22 mouse cellular contexts compared by ENCODE assay signal in the genomic region with DNA sequence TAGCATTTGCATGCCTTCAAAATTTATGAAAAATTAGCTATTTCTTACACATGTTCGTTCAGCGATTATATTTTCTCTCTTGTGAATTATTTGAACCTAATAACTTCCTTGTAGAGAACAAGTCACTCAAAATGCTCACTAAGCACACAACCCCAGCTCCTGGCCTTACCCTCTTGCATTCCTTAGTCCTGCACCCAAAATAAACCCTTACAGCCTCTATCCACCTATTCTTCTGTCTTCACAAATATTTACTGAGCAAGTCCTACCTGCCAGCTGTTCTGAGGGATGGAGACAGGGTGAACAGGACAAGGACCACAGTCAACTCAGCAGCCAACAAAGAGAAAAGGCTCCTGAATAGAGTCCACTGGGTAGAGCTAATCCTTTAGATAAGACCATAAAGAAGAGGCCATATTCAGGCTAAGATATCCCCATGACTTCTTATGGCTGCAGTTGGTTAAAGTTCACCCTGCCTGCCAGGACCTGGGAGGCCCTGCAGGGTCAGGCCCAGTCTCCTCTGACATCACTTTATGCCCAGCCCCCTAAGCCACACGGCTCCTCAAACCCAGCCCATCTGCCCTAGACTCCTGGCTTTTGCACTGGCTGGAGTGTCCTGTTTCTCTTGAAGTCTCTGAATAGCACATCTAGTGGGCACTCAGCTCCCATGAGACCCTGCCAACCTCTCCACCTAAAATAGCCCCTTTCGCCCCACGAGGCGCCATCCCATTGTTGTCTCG. TPM values are rescaled to one million over a fixed set of nuclear protein-coding genes. Genes with fewer than 3 reads are reported as not detected.
A peak's percentile ranks its signal among the peaks of the same experiment; 100 is the strongest.
DNase-seq lines count a peak whose midpoint lies in the region; ATAC-seq and TF ChIP-seq lines count a peak whose summit lies in the region.
"Had no signal": no experiment of that assay in that cellular context is flagged by ENCODE, and none has a peak within 500 bp of the region (broad histone marks: within the 10 kb centered on the region; RNA-seq: fewer than 3 reads in every experiment).

No protein-coding gene starts in this region.

- TF ChIP-seq EP300 in liver, embryonic 14.5 days (IDR thresholded peaks at IDR 0.05; ENCODE audit: low read depth) = no peak

- DNase-seq in lung, embryonic 14.5 days = peak; percentile 21
- DNase-seq in lung, postnatal 36 days = no peak
- DNase-seq in liver, embryonic 14.5 days (ENCODE audit: low read depth in 3 of 3, low spot score in 3 of 3) = no peak
- DNase-seq in urinary bladder, adult 18-20 months (ENCODE audit: low spot score in 2 of 2) = no peak
- no peak for DNase-seq in left cerebral cortex, postnatal 25 days (ENCODE audit: low spot score in 2 of 2)
- no peak for DNase-seq in forebrain, embryonic 11.5 days (ENCODE audit: low spot score)
- DNase-seq: adrenal gland, adult 8-10 months; cerebellum, adult 9-10 months; embryo, embryonic 11 days; heart, adult 11 months; heart, postnatal 14 days; thymus, postnatal 14 days had no signal

- H3K9me3 ChIP-seq in lung, embryonic 14.5 days (ENCODE audit: low read depth, low read length) = no peaks in the 10 kb centered on the region
- no peaks in the 10 kb centered on the region for H3K9me3 ChIP-seq in liver, embryonic 14.5 days (ENCODE audit: control insufficient read depth, low read length)
- no peaks in the 10 kb centered on the region for H3K9me3 ChIP-seq in stomach, embryonic 16.5 days (replicated peaks; ENCODE audit: control insufficient read depth, low read length)
- H3K9me3 ChIP-seq in forebrain, embryonic 11.5 days (ENCODE audit: control insufficient read depth, low read length) = no peaks in the 10 kb centered on the region
- H3K9me3 ChIP-seq: limb, embryonic 12.5 days; neural tube, embryonic 12.5 days had no signal

- no peak for TF ChIP-seq CTCF in lung, embryonic 14.5 days (IDR thresholded peaks at IDR 0.05; ENCODE audit: low read depth)
- TF ChIP-seq CTCF in liver, embryonic 14.5 days (IDR thresholded peaks at IDR 0.05; ENCODE audit: low read depth) = no peak

- no peak for ATAC-seq in lung, embryonic 14.5 days (ENCODE audit: insufficient read depth)
- ATAC-seq in granulocyte monocyte progenitor cell, adult 5-6 weeks (replicated peaks; ENCODE audit: poor library complexity, severe bottlenecking) = peak; percentile 50
- peak; percentile 48; the same call in 1 of the 2 replicates for ATAC-seq in liver, embryonic 14.5 days (ENCODE audit: insufficient read depth)
- peak; percentile 86 for ATAC-seq in stomach, embryonic 16.5 days (ENCODE audit: insufficient read depth, low FRiP score)
- no peak for ATAC-seq in forebrain, embryonic 11.5 days (replicated peaks; ENCODE audit: low FRiP score)
- ATAC-seq: forebrain, embryonic 14.5 days; hindbrain, embryonic 16.5 days; midbrain, embryonic 16.5 days had no signal

- no peak overlapping the region for H3K27ac ChIP-seq in lung, embryonic 14.5 days (ENCODE audit: low read depth)
- no peak overlapping the region for H3K27ac ChIP-seq in liver, embryonic 14.5 days
- peak overlapping the region; percentile 77 for H3K27ac ChIP-seq in stomach, embryonic 16.5 days (ENCODE audit: low read length)
- H3K27ac ChIP-seq in forebrain, embryonic 11.5 days (ENCODE audit: low read depth, low read length) = no peak overlapping the region
- H3K27ac ChIP-seq: layer of hippocampus, adult 2 months; limb, embryonic 12.5 days; macrophage; neural tube, embryonic 12.5 days had no signal

- no peak overlapping the region for H3K4me3 ChIP-seq in lung, embryonic 14.5 days (ENCODE audit: low read depth, low read length)
- H3K4me3 ChIP-seq in liver, embryonic 14.5 days (ENCODE audit: insufficient read depth in 1 of 2, low read depth in 2 of 2, low read length in 2 of 2) = no peak overlapping the region
- no peak overlapping the region for H3K4me3 ChIP-seq in stomach, embryonic 16.5 days (replicated peaks; ENCODE audit: low read length)
- no peak overlapping the region for H3K4me3 ChIP-seq in forebrain, embryonic 11.5 days (ENCODE audit: low read depth, low read length)
- H3K4me3 ChIP-seq: layer of hippocampus, adult 2 months; limb, embryonic 12.5 days; neural tube, embryonic 12.5 days had no signal

- no peaks in the 10 kb centered on the region for H3K36me3 ChIP-seq in lung, embryonic 14.5 days (ENCODE audit: insufficient read depth)
- no peaks in the 10 kb centered on the region for H3K36me3 ChIP-seq in liver, embryonic 14.5 days (replicated peaks; ENCODE audit: control insufficient read depth, insufficient read depth, low read depth)
- H3K36me3 ChIP-seq in stomach, embryonic 16.5 days (ENCODE audit: control insufficient read depth, insufficient read depth, low read length) = no peaks in the 10 kb centered on the region
- H3K36me3 ChIP-seq in forebrain, embryonic 11.5 days (ENCODE audit: control insufficient read depth, insufficient read depth, low read length) = no peaks in the 10 kb centered on the region
- H3K36me3 ChIP-seq: limb, embryonic 12.5 days; neural tube, embryonic 12.5 days had no signal

- no peak overlapping the region for H3K9ac ChIP-seq in lung, embryonic 14.5 days
- no peak overlapping the region; the same call in 1 of the 2 replicates for H3K9ac ChIP-seq in liver, embryonic 14.5 days (replicated peaks)
- H3K9ac ChIP-seq in stomach, embryonic 16.5 days (ENCODE audit: low read length) = no peak overlapping the region
- H3K9ac ChIP-seq in forebrain, embryonic 11.5 days (ENCODE audit: low read length) = no peak overlapping the region
- H3K9ac ChIP-seq: limb, embryonic 12.5 days; neural tube, embryonic 12.5 days had no signal

- WGBS in lung, embryonic 14.5 days = 63% methylated on average over 7 of the region's 7 CpGs
- WGBS in liver, embryonic 14.5 days (ENCODE audit: insufficient replicate concordance) = 48% methylated on average over 7 of the region's 7 CpGs
- WGBS in stomach, embryonic 16.5 days = 64% methylated on average over 7 of the region's 7 CpGs
- 85% methylated on average over 7 of the region's 7 CpGs for WGBS in forebrain, embryonic 11.5 days

- no peaks in the 10 kb centered on the region for H3K27me3 ChIP-seq in lung, embryonic 14.5 days (ENCODE audit: insufficient read depth, low read length)
- H3K27me3 ChIP-seq in liver, embryonic 14.5 days (ENCODE audit: control insufficient read depth, insufficient read depth, low read length) = no peaks in the 10 kb centered on the region
- H3K27me3 ChIP-seq in stomach, embryonic 16.5 days (ENCODE audit: control insufficient read depth, insufficient read depth, low read length) = no peaks in the 10 kb centered on the region
- no peaks in the 10 kb centered on the region for H3K27me3 ChIP-seq in forebrain, embryonic 11.5 days (ENCODE audit: control insufficient read depth, insufficient read depth, low read length)
- H3K27me3 ChIP-seq: limb, embryonic 12.5 days; neural tube, embryonic 12.5 days had no signal

- intact Hi-C loops in left cerebral cortex, postnatal 25 days (cut with DNase I) = no loop called here

- no peak overlapping the region for H3K4me2 ChIP-seq in lung, embryonic 14.5 days
- H3K4me2 ChIP-seq in liver, embryonic 14.5 days (ENCODE audit: low read depth) = no peak overlapping the region
- no peak overlapping the region for H3K4me2 ChIP-seq in stomach, embryonic 16.5 days (ENCODE audit: low read depth, low read length)
- H3K4me2 ChIP-seq in forebrain, embryonic 11.5 days (ENCODE audit: low read depth, low read length, severe bottlenecking) = no peak overlapping the region
- H3K4me2 ChIP-seq: limb, embryonic 12.5 days; neural tube, embryonic 12.5 days had no signal

- H3K4me1 ChIP-seq in lung, embryonic 14.5 days (ENCODE audit: insufficient read depth) = no peaks in the 10 kb centered on the region
- H3K4me1 ChIP-seq in liver, embryonic 14.5 days (replicated peaks; ENCODE audit: control insufficient read depth in 2 of 2, insufficient read depth in 2 of 2, low read length in 1 of 2) = peaks cover 3 to 30% of the 10 kb centered on the region in 2 experiments; a peak in 3 of 4 replicates
- no peaks in the 10 kb centered on the region for H3K4me1 ChIP-seq in stomach, embryonic 16.5 days (ENCODE audit: control insufficient read depth, insufficient read depth, low read length)
- H3K4me1 ChIP-seq in forebrain, embryonic 11.5 days (replicated peaks; ENCODE audit: control insufficient read depth, insufficient read depth, low read length) = no peaks in the 10 kb centered on the region
- H3K4me1 ChIP-seq: limb, embryonic 12.5 days; neural tube, embryonic 12.5 days had no signal

RNA-seq across cellular contexts. Expression of a gene that starts 7.0 kb away (rescaled TPM):
- not detected in 2 replicates for polyA plus RNA-seq in lung, embryonic 14.5 days (2014; fragmentation: Nextera tagmentation; extraction: Ambion mirVana)
- total RNA-seq in granulocyte monocyte progenitor cell, adult 5-6 weeks (2014; fragmentation: Nextera tagmentation) = 41.1 and 69.5 TPM in 2 replicates
- total RNA-seq in granulocyte monocyte progenitor cell, adult 5-6 weeks (2017) = 53.2 and 60.5 TPM in 2 replicates
- 1.7 and 1.9 TPM in 2 replicates for polyA plus RNA-seq in liver, embryonic 14.5 days (2012; rRNA removed)
- 1.4 and 1.5 TPM in 2 replicates for polyA plus RNA-seq in liver, embryonic 14.5 days (2014; fragmentation: Nextera tagmentation; extraction: Ambion mirVana)
- 31.5 and 37.0 TPM in 2 replicates for polyA plus RNA-seq in stomach, embryonic 16.5 days (2015; fragmentation: Nextera tagmentation; extraction: Ambion mirVana)
- total RNA-seq in left cerebral cortex, postnatal 25 days (2021) = under 1 TPM in 1 of 2 experiments, not detected in 1; 0.16 TPM
- polyA plus RNA-seq in forebrain, embryonic 11.5 days (2014; fragmentation: Nextera tagmentation; extraction: Ambion mirVana) = 0.07 TPM in 1 of 2 replicates, not detected in the other
- total RNA-seq: gastrocnemius, adult 18-20 months; layer of hippocampus, adult 2 months had no signal
- polyA plus RNA-seq: forebrain, embryonic 14.5 days; hindbrain, embryonic 16.5 days; midbrain, embryonic 16.5 days had no signal

RNA-seq across cellular contexts. Expression of a gene that starts 42.6 kb away (rescaled TPM):
- polyA plus RNA-seq in lung, embryonic 14.5 days (2014; fragmentation: Nextera tagmentation; extraction: Ambion mirVana) = 57.5 and 64.5 TPM in 2 replicates
- 8.1 and 19.6 TPM in 2 replicates for total RNA-seq in granulocyte monocyte progenitor cell, adult 5-6 weeks (2014; fragmentation: Nextera tagmentation)
- total RNA-seq in granulocyte monocyte progenitor cell, adult 5-6 weeks (2017) = 9.2 and 13.4 TPM in 2 replicates
- 13.7 and 14.1 TPM in 2 replicates for polyA plus RNA-seq in liver, embryonic 14.5 days (2012; rRNA removed)
- polyA plus RNA-seq in liver, embryonic 14.5 days (2014; fragmentation: Nextera tagmentation; extraction: Ambion mirVana) = 10.8 and 13.9 TPM in 2 replicates
- polyA plus RNA-seq in stomach, embryonic 16.5 days (2015; fragmentation: Nextera tagmentation; extraction: Ambion mirVana) = 15.0 and 15.2 TPM in 2 replicates
- total RNA-seq in left cerebral cortex, postnatal 25 days (2021) = 10 to 100 TPM; 37.3 to 39.3 TPM
- 28.2 and 31.5 TPM in 2 replicates for polyA plus RNA-seq in forebrain, embryonic 11.5 days (2014; fragmentation: Nextera tagmentation; extraction: Ambion mirVana)

Comparison
In these comparisons a context has a peak if more than half of its experiments do, and no peak if none do; other contexts are left out.
1. ATAC-seq: peak in granulocyte monocyte progenitor cell, adult 5-6 weeks (single experiment), liver, embryonic 14.5 days (single experiment) and stomach, embryonic 16.5 days (single experiment); none in lung, embryonic 14.5 days (single experiment) and forebrain, embryonic 11.5 days (single experiment).
2. RNA of a gene that starts 7.0 kb away (polyA plus RNA-seq): 31.5 to 37.0 TPM in stomach, embryonic 16.5 days; 1.4 to 1.9 TPM in liver, embryonic 14.5 days, 0.07 TPM in forebrain, embryonic 11.5 days and not detected in lung, embryonic 14.5 days; every median in the first group is over 10 times any median in the second.